Mouse (Mus musculus): ENCODE results near the gene Itga10. TPM values are rescaled to one million over a fixed set of nuclear protein-coding genes. Genes with fewer than 3 reads are reported as not detected.

Gene Itga10
- total RNA-seq, 2 experiments from 2014 or later, result 0.62 to 0.69 TPM

Other genes with a start within 250 kb of the Itga10 start
- not detected for gene BC107364, start 193.3 kb upstream of the Itga10 start, total RNA-seq (2021)
- gene Hfe2, start 120.4 kb upstream of the Itga10 start, total RNA-seq (2021), result 100 to 1,000 TPM; 279 to 290 TPM
- 100 to 1,000 TPM; 435 to 530 TPM for gene Txnip, start 87.6 kb upstream of the Itga10 start, total RNA-seq (2021)
- 1 to 10 TPM; 1.6 to 1.9 TPM for gene Gm16253, start 68.6 kb upstream of the Itga10 start, total RNA-seq (2021)
- 10 to 100 TPM; 26.7 to 30.5 TPM for gene Polr3gl, start 51.4 kb upstream of the Itga10 start, total RNA-seq (2021)
- 1 to 10 TPM in 1 of 2 experiments, under 1 TPM in 1; 0.59 to 1.4 TPM for gene Ankrd34a, start 48.9 kb upstream of the Itga10 start, total RNA-seq (2021)
- 10 to 100 TPM; 24.4 to 27.4 TPM for gene Lix1l, start 44.4 kb upstream of the Itga10 start, total RNA-seq (2021)
- 10 to 100 TPM; 36.5 to 37.2 TPM for gene Rbm8a, start 15.7 kb upstream of the Itga10 start, total RNA-seq (2021)
- gene Pex11b, start 10.2 kb upstream of the Itga10 start, total RNA-seq (2021), result 10 to 100 TPM; 32.7 to 36.3 TPM
- gene Gm42957, start 10.1 kb upstream of the Itga10 start, total RNA-seq (2021), result under 1 TPM in 1 of 2 experiments, not detected in 1; 0.18 TPM
- 1 to 10 TPM; 1.2 to 1.3 TPM for gene Ankrd35, start 24.5 kb downstream of the Itga10 start, total RNA-seq (2021)
- gene Pias3, start 50.8 kb downstream of the Itga10 start, total RNA-seq (2021), result 10 to 100 TPM; 13.4 to 15.3 TPM
- 1 to 10 TPM; 2.7 to 5.3 TPM for gene Nudt17, start 63.0 kb downstream of the Itga10 start, total RNA-seq (2021)
- gene Polr3c, start 82.0 kb downstream of the Itga10 start, total RNA-seq (2021), result 10 to 100 TPM; 23.1 to 26.1 TPM
- gene Rnf115, start 82.1 kb downstream of the Itga10 start, total RNA-seq (2021), result 10 to 100 TPM; 22.5 to 22.6 TPM
- not detected for gene Pdzk1, start 183.7 kb downstream of the Itga10 start, total RNA-seq (2021)
- gene Cd160, start 183.8 kb downstream of the Itga10 start, total RNA-seq (2021), result not detected

Measured in heart, adult 18-20 months (tissue).